Mouse (Mus musculus): ENCODE measurements at regions not wholly inside any gene's neighbourhood (a gene's known extent, or its start where the extent isn't known, plus 50 kb on each side); places are given as distances from the start of the nearest gene placed in this dataset.

- Histone ChIP-seq H3K27me3 (no peaks in the 10 kb centered on the region), H3K27ac (replicated peaks) (no peak overlapping the region), H3K9ac (no peak overlapping the region), H3K4me3 (replicated peaks) (no peak overlapping the region), H3K36me3 (no peaks in the 10 kb centered on the region), H3K4me1 (no peaks in the 10 kb centered on the region), H3K9me3 (replicated peaks) (no peaks in the 10 kb centered on the region), H3K4me2 (replicated peaks) (no peak overlapping the region)
- no peak for ATAC-seq (ENCODE audit: insufficient number of reproducible peaks, low FRiP score, low TSS enrichment, low read depth)
- WGBS = 73% methylated on average over 8 of the region's 8 CpGs
These were observed 259.2 kb upstream of the Csf3r start for GRCm38 (mm10) chr4:125765171-125765570.

GRCm38 (mm10) chr4:125777126-125777525, 247.2 kb upstream of the Csf3r start:
- Histone ChIP-seq H3K27me3 (peaks cover 6% of the 10 kb centered on the region), H3K9me3 (replicated peaks) (no peaks in the 10 kb centered on the region), H3K4me2 (replicated peaks) (no peak overlapping the region), H3K36me3 (no peaks in the 10 kb centered on the region), H3K27ac (replicated peaks) (no peak overlapping the region), H3K9ac (no peak overlapping the region), H3K4me1 (peaks cover 6% of the 10 kb centered on the region; the same call in 1 of the 2 replicates), H3K4me3 (replicated peaks) (no peak overlapping the region)
- no peak for ATAC-seq (ENCODE audit: insufficient number of reproducible peaks, low FRiP score, low TSS enrichment, low read depth)
- 81% methylated on average over 4 of the region's 4 CpGs for WGBS

GRCm38 (mm10) chr4:125780113-125780512, 244.2 kb upstream of the Csf3r start:
- no peak overlapping the region for H3K4me3 ChIP-seq (replicated peaks)
- 60% methylated on average over 4 of the region's 4 CpGs for WGBS
- ATAC-seq (ENCODE audit: insufficient number of reproducible peaks, low FRiP score, low TSS enrichment, low read depth) = no peak
- H3K9me3 ChIP-seq (replicated peaks) = no peaks in the 10 kb centered on the region
- H3K36me3 ChIP-seq = no peaks in the 10 kb centered on the region
- H3K9ac ChIP-seq = no peak overlapping the region
- peaks cover 6% of the 10 kb centered on the region; the same call in 1 of the 2 replicates for H3K4me1 ChIP-seq
- H3K27me3 ChIP-seq = peaks cover 6% of the 10 kb centered on the region
- no peak overlapping the region for H3K4me2 ChIP-seq (replicated peaks)
- no peak overlapping the region for H3K27ac ChIP-seq (replicated peaks)

- WGBS = 20% methylated on average over 12 of the region's 12 CpGs
- no peak overlapping the region for H3K27ac ChIP-seq (replicated peaks)
- no peak overlapping the region for H3K9ac ChIP-seq
- no peak for ATAC-seq (ENCODE audit: insufficient number of reproducible peaks, low FRiP score, low TSS enrichment, low read depth)
- H3K4me1 ChIP-seq = peaks cover 6% of the 10 kb centered on the region; the same call in 1 of the 2 replicates
- H3K4me2 ChIP-seq (replicated peaks) = no peak overlapping the region
- no peaks in the 10 kb centered on the region for H3K36me3 ChIP-seq
- peaks cover 6% of the 10 kb centered on the region for H3K27me3 ChIP-seq
- H3K4me3 ChIP-seq (replicated peaks) = no peak overlapping the region
- no peaks in the 10 kb centered on the region for H3K9me3 ChIP-seq (replicated peaks)
These were observed 243.3 kb upstream of the Csf3r start for GRCm38 (mm10) chr4:125780921-125781487.

- 79% methylated on average over 3 of the region's 3 CpGs for WGBS
These were observed 242.0 kb upstream of the Csf3r start for GRCm38 (mm10) chr4:125782346-125782745.

GRCm38 (mm10) chr4:125786083-125786482, 238.3 kb upstream of the Csf3r start:
- Histone ChIP-seq H3K9ac (no peak overlapping the region), H3K27me3 (no peaks in the 10 kb centered on the region), H3K9me3 (replicated peaks) (no peaks in the 10 kb centered on the region), H3K4me2 (replicated peaks) (no peak overlapping the region), H3K36me3 (no peaks in the 10 kb centered on the region), H3K27ac (replicated peaks) (no peak overlapping the region), H3K4me3 (replicated peaks) (no peak overlapping the region), H3K4me1 (0 out of 2 replicates have a peak, but pooled peaks cover 3% of the 10 kb centered on the region)
- ATAC-seq (ENCODE audit: insufficient number of reproducible peaks, low FRiP score, low TSS enrichment, low read depth) = no peak
- WGBS = 14% methylated on average over 3 of the region's 3 CpGs

More at GRCm38 (mm10) chr4:125782346-125782745, 242.0 kb upstream of the Csf3r start:
- no peak overlapping the region for H3K4me3 ChIP-seq (replicated peaks)
- H3K9ac ChIP-seq = no peak overlapping the region
- no peak for ATAC-seq (ENCODE audit: insufficient number of reproducible peaks, low FRiP score, low TSS enrichment, low read depth)
- no peak overlapping the region for H3K4me2 ChIP-seq (replicated peaks)
- H3K27ac ChIP-seq (replicated peaks) = no peak overlapping the region
- no peaks in the 10 kb centered on the region for H3K9me3 ChIP-seq (replicated peaks)
- H3K27me3 ChIP-seq = peaks cover 6% of the 10 kb centered on the region
- H3K36me3 ChIP-seq = no peaks in the 10 kb centered on the region
- peaks cover 6% of the 10 kb centered on the region; the same call in 1 of the 2 replicates for H3K4me1 ChIP-seq

GRCm38 (mm10) chr4:125794679-125795078, 229.7 kb upstream of the Csf3r start:
- no peak for ATAC-seq (ENCODE audit: insufficient number of reproducible peaks, low FRiP score, low TSS enrichment, low read depth)
- Histone ChIP-seq H3K27ac (replicated peaks) (no peak overlapping the region), H3K9ac (no peak overlapping the region), H3K4me2 (replicated peaks) (no peak overlapping the region), H3K27me3 (no peaks in the 10 kb centered on the region), H3K4me1 (no peaks in the 10 kb centered on the region), H3K9me3 (replicated peaks) (no peaks in the 10 kb centered on the region), H3K4me3 (replicated peaks) (no peak overlapping the region), H3K36me3 (no peaks in the 10 kb centered on the region)
- WGBS = 76% methylated on average over 4 of the region's 4 CpGs

- WGBS = 91% methylated on average over 4 of the region's 4 CpGs
- ATAC-seq (ENCODE audit: insufficient number of reproducible peaks, low FRiP score, low TSS enrichment, low read depth) = no peak
These were observed 216.4 kb upstream of the Csf3r start for GRCm38 (mm10) chr4:125807923-125808322.

GRCm38 (mm10) chr4:125809446-125810108, 214.8 kb upstream of the Csf3r start:
- H3K36me3 ChIP-seq = no peaks in the 10 kb centered on the region
- no peak overlapping the region for H3K4me2 ChIP-seq (replicated peaks)
- H3K9me3 ChIP-seq (replicated peaks) = no peaks in the 10 kb centered on the region
- no peak for ATAC-seq (ENCODE audit: insufficient number of reproducible peaks, low FRiP score, low TSS enrichment, low read depth)
- no peak overlapping the region for H3K9ac ChIP-seq
- peaks cover 5% of the 10 kb centered on the region; the same call in 1 of the 2 replicates for H3K4me1 ChIP-seq
- 23% methylated on average over 9 of the region's 9 CpGs for WGBS
- H3K27me3 ChIP-seq = no peaks in the 10 kb centered on the region
- H3K4me3 ChIP-seq (replicated peaks) = no peak overlapping the region
- H3K27ac ChIP-seq (replicated peaks) = no peak overlapping the region

More at GRCm38 (mm10) chr4:125807923-125808322, 216.4 kb upstream of the Csf3r start:
- H3K27me3 ChIP-seq = no peaks in the 10 kb centered on the region
- no peaks in the 10 kb centered on the region for H3K9me3 ChIP-seq (replicated peaks)
- no peak overlapping the region for H3K4me2 ChIP-seq (replicated peaks)
- H3K4me3 ChIP-seq (replicated peaks) = no peak overlapping the region
- no peaks in the 10 kb centered on the region for H3K36me3 ChIP-seq
- no peaks in the 10 kb centered on the region for H3K4me1 ChIP-seq
- no peak overlapping the region for H3K27ac ChIP-seq (replicated peaks)
- H3K9ac ChIP-seq = no peak overlapping the region

GRCm38 (mm10) chr4:125810247-125810646, 214.1 kb upstream of the Csf3r start:
- Histone ChIP-seq H3K4me3 (replicated peaks) (no peak overlapping the region), H3K9ac (no peak overlapping the region), H3K4me1 (peaks cover 8% of the 10 kb centered on the region; the same call in 1 of the 2 replicates), H3K9me3 (replicated peaks) (no peaks in the 10 kb centered on the region), H3K4me2 (replicated peaks) (no peak overlapping the region), H3K36me3 (no peaks in the 10 kb centered on the region), H3K27ac (replicated peaks) (no peak overlapping the region), H3K27me3 (no peaks in the 10 kb centered on the region)
- no peak for ATAC-seq (ENCODE audit: insufficient number of reproducible peaks, low FRiP score, low TSS enrichment, low read depth)
- WGBS = 55% methylated on average over 8 of the region's 8 CpGs

GRCm38 (mm10) chr4:125814311-125814710, 210.0 kb upstream of the Csf3r start:
- no peak for ATAC-seq (ENCODE audit: insufficient number of reproducible peaks, low FRiP score, low TSS enrichment, low read depth)
- no peaks in the 10 kb centered on the region for H3K36me3 ChIP-seq
- peaks cover 8% of the 10 kb centered on the region; the same call in 1 of the 2 replicates for H3K4me1 ChIP-seq
- H3K4me2 ChIP-seq (replicated peaks) = no peak overlapping the region
- no peak overlapping the region for H3K9ac ChIP-seq
- WGBS = 58% methylated on average over 12 of the region's 12 CpGs
- H3K27me3 ChIP-seq = no peaks in the 10 kb centered on the region; the same call in 1 of the 2 replicates
- H3K9me3 ChIP-seq (replicated peaks) = no peaks in the 10 kb centered on the region
- no peak overlapping the region for H3K4me3 ChIP-seq (replicated peaks)
- no peak overlapping the region for H3K27ac ChIP-seq (replicated peaks)
